Mouse (Mus musculus) lung, postnatal 36 days (tissue): ENCODE results near the gene Nop2.

Source experiments
- DNase-seq: peaks from one replicate; pipeline ENCODE4 v3.0.0; 2022; ENCODE audit warnings: mixed read lengths

The Nop2 gene

DNA sequence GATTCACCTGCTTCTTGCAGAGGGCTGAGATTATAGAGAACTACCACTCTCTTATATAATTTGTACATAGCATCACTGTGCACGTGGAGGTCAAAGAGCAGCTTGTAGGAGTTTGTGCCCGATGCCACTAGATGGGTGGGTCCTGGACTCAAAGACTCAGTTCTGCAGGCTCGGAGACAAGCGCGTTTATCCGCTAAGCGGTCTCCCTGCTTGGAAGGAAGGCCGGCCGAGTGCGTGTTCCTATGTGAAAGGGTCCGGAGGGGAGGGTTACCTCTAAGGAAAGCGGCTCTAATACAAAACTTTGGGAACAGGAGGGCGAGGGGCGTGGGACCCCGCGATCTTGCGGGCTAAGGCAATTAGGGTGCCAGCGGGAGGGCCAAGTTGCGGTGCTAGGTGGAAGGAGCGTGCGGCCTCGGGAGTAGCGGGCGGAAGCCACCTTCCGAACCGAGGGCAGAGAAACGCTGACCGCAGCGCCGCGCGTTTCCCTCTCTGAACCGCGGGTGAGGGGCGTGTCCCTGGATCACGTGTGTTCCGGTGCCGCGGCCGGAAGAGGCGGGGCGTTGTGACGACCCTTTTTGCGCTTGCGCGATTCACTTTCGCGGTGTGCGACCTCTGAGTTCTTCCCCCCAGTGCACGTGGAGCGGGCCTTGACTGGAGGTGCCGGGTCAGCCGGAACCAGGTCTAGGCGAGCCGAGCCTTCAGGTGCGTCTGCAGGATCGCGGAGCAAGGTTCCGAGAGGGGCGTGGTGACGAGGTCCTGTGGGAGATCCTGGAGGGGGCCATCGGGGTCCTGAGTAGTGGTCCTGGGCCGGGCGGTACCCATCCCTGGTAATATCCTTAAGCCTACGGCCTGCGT, at the start of gene Nop2:
Nop2 (plus strand) TSS at position 608 of the 855 bp plus-strand sequence.
- DNase-seq: peak; percentile 90

DNA sequence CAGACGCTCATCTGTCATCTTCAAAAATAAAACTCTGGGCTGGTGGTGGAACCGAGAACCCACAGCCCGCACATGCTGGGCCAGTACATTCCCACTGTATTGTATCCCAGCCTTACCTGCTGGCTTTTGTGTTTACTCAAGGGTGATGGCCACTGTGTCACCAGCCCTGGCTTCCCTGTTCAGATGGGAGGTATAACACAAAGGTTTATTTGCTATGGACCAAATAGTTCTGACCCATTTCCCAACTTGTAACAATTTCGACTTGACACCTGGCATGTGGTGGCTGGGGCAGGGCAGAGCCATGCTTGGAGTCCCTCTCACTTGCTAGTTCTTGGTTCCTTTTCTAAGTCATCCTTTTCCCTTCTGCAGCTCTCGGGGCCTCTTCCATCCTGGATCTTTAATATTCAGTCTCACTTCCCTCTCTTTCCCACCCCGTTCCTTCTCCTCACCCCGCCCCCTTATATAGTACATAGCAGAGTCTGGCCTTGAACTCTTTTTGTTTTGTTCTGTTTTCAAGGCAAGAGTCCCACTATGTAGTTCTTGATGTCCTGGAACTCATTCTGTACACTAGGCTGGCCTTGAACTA, 48.8 kb upstream of the Nop2 start:
- DNase-seq: no peak

DNA sequence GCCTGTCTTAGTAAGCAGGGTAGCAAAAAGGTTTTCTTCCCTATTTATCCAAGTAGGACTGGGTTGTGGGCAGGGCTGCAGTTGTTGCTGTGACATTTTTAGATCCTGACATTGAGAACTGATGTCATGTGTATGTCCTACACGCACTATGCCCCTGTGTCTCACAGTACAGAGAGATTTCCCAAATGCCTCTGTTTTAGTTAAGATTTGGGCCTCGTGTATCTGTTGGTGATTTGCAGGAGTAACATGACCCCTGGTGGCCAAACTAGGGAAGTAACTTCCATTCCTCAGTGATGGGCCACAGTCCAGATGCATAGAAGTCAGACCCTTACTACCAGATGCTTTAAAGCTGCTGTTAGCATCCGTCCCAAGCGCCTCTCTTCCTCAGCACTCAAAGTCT, 47.3 kb upstream of the Nop2 start:
- peak; percentile 83 for DNase-seq

DNA sequence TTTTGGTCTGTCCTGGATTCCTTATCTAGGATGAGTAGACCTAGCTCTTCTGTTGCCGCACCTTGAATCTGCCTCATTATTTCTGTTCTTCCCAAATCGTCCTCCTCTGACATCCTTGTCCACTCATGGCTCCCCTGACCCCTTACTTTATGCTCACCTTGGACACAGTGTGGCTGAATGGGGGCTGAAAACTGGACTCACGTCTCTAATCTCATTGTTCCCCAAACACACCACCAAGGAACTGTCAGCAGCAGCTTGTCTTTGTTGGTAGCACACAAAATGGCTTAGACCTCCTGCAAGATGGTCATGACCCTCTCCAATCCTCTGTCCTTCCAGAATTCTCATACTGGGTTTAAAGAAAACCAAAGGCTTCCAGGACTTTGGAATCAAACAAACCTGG, 43.8 kb upstream of the Nop2 start:
- no peak for DNase-seq

DNA sequence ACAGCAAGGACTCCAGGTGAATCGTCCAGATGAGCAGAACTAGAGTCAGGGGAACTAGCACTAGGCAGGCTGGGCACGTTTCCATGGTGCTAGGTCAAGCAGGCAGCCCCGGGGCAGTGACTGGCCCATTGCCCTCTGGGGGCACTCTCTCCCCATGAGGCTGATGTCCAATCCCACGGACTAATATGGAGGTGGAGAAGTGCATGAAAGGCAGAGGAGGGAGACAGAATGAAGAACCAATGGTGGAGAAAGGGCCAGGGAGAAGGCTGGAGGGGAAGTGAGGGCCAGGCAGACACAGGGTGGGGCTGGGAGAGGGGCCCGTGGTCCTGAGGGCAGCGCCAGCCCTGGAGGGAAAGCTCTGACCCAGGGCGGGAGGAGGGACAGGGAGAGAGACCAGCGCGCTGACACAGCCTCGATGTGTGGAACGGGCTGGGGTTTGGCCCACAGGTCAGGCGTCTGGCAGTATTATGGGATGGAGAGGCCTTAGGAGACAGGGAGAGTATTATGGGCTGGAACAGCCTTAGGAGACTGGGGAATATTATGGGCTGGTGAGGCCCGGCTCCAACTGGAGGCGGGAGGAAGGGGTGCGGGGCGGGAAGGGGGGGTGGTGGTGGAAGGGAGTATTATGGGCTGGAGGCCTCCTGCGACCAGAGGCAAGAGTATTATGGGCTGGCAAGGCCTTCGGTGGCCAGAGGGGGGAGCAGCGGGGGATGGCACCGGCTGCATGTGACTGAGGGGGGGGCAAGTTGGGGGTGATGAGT, 43.0 kb upstream of the Nop2 start:
- peak; percentile 88 for DNase-seq

DNA sequence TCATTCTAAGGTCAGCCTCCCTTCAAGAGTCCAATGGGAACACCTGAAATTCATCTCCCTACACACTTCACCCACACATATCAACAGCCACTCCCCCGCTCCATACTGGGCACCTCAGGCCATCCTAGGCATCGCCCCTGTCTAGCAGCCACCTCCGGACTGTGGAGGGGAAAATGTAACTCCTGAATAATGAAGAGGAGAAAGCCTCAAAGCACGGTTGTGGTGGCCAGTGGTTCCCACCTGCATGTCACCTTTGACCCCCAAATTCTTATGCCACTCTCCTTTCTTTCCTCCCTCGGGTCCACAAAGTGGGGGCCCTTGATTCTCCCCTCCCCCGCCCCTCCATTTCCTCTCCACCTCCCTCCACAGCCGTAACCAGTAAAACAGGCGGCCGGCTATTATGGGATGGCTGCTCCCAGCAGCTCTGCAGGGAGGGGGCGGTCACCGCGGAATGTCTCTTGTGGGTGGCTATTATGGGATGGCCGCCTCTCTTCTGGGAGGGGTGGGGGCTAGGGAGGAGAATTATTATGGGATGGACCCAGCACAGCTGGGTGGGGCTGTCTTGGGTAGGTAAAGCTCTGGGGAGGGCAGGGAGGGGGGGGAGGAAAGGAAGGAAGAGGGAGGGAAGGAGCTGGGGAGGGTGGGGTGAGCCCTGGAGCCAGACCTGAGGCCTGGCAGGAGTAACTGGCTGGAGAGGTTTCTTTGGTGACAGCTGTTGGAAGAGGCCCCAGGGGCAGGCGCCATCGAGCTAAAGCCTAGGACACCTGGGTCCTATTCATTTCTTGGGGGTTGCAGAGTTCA, 42.0 kb upstream of the Nop2 start:
- DNase-seq: peak; percentile 92

DNA sequence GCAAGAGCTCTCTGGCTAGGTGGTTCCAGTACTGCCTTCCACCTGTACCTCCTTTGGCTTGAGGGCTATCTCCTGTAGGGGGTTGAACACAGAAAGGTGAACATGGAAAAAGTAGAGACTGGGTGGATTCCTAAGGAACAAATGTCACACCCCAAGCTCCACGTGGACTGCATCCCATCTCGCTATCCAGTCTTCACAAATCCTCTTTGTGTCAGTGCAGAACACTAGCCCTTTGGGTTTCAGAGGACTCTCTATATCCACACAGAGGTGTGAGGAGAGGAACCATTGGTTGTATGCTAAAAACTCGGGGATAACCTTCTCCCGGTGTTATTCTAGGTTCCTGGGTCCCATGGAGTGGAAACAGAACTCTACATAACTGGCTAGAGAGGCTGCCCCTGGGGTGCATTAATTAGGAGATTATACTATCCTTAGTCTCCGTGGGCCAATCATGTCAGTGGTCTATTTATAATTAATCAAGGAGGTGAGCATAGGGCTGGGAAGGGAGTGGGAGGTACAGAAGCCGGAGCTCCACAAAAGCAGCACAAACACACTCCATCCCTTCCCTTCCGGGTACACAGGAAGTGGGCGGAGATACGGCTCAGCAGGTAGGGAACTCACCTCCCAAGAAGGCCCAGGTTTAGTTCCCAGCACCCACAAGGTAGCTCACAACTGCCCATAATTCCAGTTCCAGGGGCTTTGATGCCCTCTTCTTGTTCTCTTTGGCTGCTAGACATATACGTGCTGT, 41.2 kb upstream of the Nop2 start:
- no peak for DNase-seq

DNA sequence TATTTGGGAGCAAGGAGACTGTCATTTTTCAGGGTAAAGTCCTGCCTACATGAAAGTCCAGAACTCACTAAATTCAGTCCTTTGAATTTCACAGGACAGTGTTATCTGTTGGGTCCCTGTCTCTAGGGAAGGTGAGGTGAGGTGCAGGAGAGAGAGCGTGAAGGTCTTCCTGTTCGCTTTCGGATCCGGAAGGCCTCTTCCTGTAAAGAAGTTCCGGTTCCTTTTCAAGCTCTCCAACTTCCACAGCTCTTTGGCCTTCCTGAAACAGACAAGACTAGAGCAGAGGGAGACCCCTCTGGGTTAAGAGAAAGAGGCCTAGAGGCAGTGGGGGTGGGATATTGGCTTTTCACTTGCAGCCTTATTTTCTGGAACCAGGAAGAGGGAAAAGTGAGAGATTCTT, 39.3 kb upstream of the Nop2 start:
- no peak for DNase-seq

DNA sequence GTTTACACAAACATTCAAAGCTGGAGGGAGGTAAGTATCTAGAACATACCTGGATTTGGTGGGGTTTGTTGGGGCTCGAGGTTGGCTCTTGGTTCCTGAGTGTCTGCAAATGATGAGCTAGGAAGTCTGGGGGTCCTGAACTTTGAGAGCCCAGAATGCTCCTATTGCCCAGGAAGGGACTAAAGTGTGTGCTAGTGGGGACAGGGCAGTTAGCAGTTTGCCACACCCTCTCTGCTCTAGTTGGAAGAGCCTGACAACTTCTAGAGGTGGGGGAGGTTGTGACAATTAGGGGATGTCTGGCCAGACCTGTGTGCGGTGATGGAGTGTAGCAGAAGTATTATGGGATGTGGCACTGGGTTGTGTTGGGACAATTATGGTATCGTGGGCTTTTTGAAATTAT, 36.9 kb upstream of the Nop2 start:
- no peak for DNase-seq

DNA sequence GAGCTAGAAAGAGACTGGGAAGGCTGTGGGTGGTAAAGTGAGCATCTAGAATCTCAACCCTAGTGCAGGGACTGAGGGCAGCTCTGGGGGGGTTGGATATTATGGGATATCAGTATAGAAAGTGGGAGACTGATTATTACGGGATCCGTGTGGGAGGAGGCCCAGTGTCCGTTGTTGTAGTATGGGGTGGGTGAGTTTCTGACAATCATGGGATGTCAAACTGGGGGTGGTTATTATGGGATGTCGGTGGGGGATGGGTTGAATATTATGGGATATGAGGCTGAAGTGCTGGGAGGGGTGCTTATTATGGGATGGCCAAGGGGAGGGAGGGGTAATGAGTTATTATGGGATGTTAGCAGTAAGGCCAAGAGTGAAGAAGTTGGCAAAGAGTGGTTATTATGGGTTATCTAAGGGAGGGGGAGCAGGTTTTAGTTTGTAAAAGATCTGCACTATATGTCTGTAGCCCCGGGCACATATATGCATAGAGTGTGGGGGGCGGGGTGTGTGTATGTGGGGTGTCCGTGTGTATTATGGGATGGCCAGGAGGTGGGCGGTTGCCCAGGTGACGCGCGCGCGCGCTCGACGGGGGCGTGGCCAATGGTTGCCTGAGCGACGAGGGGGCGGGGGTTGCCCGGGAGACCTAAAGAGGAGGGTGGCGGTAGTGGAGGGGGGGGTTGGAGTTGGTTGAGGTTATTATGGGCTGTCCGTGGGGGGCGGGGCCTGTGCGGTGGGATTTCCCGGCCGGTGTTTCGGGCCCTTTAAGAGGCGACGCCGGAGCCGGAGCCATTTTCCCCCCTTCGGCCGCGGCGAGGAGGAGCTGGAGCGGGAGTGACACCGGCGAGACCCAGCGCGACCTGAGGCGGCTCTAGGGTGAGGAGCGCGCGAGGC, 36.1 kb upstream of the Nop2 start, which contains the start of gene Chd4:
Chd4 (plus strand) TSS at position 591 of the 888 bp plus-strand sequence.
- peak; percentile 98 for DNase-seq

DNA sequence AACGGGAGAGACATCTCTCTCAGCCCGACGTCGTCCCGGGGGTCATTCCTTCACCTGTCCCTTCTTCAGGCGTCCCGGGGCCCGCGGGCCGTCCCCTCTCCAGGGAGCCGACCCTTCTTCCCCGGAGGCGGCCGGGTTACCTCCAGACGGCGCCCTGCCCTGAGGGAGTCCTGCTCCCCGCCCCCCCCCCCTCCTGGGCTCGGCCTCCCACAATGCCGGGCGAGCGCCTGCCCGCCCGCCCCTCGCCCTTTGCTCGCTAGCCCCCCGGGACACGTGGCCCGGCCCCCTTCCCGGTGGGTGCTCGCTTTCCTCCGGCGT, 35.5 kb upstream of the Nop2 start:
- DNase-seq: no peak

DNA sequence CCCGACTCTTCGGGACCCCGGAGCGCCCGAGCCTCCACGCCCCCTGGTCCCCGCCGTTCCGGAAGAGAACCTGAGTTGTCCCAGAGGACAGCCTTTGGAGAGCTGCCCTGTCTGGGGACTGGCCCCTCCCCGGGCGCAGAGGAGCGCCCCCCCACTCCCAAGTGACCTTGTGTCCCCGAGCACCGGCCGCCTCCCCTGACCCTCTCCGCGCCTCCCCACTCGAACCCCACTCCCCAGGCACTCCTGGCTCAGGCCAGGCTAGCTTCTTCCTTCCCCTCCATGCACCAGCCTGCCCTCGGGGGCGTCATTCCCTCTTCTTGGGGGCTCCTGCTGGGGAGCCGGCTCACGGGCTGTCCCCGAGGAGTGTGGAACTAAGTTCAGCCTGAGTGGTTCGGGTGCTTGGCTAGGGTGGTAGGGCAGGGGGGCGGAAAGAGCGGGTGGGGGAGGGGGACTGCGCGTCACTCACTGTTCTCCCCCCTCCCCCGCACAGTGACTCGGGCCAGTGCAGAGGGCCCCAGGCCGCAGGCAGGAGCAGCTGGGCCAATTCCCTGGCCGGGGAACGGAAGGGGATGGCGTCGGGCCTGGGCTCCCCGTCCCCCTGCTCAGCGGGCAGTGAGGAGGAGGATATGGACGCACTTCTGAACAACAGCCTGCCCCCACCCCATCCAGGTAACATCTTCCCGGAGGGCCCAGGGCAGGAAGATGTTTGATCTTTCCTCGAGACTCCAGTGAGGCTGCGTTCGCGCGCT, 34.9 kb upstream of the Nop2 start:
- peak; percentile 66 for DNase-seq

DNA sequence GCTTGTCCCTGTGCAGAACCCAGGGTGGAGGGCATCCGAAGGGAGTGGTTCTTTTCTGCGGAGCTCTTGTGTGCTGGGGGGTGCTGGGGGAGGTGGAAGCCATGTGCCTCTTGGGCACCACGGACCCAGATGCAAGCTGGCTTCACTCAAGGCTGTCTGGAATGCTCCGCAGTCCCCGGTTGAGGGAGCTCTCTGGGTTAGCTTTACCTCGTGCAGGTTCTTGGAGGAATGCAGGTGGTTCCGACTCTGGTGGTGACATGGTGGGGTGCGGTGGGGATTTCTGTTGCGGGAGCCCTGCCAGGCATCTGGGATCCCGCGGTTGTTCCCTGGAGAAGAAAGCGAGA, 34.4 kb upstream of the Nop2 start:
- no peak for DNase-seq

DNA sequence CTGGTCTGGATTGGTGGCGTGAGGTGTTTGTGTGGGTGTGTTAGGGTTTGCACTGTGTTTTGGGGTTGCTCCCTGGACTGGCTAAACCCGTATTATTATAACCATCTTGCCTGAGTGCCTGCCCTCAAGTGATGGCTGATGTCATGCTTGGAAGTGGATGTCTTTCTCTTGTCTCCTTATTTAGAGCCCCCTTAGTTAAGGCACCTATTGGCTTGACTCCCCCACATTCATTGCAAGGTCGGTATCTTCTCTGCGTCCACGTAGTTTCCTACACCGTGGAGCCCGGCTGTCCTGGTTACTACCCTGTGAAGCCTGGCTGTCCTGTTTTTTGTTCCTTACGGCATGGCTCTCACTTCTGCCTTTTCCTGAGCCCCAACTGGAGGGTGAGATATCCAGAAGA, 33.8 kb upstream of the Nop2 start:
- no peak for DNase-seq

DNA sequence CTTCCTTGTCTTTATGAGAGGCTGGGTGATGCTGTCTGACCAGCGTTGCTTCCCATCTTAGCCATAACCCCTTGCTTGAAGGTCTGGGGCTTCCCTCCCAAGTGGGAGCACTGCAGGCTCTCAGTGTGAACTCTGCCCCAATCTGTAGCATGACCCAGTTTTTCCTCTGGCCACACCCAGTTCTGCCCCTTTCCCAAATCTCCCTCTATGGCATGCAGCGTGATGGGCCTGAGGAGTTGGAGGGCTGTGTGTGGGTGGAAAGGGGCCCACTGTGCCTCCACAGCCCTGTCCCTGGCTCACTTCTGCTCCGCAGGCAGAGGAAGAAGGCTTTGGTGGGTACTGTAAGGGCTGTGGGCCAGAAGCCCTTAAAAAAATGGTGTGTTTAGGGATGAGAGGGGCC, 33.2 kb upstream of the Nop2 start:
- no peak for DNase-seq

DNA sequence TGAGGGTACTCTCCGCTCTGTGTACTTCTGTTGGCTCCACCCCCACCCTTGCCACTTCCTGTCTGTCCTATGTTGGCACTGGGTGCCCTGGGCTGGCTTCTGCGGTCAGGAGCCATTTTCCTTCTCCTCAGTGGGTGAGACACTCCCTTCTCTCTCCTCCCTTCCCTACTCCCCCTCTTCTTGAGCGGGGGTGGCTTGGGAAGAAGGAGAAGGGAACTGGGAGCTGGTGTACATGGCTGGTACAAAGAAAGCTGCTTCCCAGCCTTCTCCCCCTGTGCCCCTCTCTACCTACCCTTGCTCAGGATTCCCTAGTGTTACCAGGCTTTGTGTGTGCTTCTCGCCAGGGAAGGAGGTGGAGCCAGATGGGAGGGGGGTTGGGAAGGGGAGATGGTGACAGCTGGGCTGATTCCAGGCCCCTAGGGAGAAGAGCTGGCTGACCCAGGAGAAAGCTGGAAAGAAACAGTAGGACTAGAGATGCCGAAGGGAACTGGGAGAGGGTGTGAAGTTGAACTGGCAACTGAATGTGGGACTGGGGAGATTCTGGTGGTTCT, 32.2 kb upstream of the Nop2 start:
- peak; percentile 85 for DNase-seq

DNA sequence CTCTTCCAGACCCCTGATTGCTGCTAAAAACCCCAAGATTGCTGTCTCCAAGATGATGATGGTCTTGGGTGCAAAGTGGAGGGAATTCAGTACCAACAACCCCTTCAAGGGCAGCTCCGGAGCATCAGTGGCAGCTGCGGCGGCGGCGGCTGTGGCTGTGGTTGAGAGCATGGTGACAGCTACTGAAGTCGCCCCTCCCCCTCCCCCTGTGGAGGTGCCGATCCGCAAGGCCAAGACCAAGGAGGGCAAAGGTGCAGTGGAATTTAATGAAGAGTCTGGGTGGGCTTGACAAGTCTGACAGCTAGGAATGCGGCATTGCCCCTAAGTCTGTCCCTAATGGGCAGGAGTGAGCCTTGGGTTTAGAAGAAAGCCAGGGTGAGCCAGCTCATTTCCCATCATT, 30.3 kb upstream of the Nop2 start:
- no peak for DNase-seq

DNA sequence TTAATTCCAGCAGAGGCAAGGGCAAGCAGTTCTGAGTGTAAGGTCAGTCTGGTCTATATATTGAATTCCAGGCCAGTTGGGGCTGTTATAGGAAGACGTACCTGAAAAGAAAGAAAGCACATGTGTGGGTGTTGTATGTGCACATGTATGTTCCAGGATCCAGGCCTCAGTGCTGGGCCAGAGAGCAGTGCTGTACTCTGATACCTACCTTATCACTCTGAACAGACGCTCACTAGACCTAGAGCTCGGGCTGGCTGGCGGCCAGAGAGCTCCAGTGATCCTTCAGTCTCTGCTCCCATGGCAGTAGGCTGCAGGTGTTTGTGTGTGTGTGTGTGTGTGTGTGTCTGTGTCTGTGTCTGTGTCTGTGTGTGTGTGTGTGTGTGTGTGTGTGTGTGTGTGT, 27.5 kb upstream of the Nop2 start:
- DNase-seq: no peak

DNA sequence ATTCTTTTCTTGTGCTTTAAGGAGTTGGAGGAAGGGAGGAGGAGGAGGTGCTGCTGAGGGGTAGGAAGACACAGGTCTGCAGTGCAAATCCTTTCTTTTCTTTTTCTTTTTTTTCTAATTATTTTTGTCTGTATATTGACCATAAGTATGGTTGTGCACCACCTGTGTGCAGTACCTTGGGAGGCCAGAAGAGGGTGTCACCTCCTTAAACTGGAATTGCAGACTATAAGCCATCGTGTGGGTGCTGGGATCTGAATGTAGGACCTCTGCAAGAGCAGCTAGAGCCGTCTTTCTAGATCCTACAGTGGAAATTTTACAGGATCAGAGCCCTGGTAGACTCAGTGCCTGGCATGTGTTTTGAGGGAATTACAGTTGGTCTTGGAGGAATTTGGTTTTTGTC, 24.0 kb upstream of the Nop2 start:
- DNase-seq: no peak

DNA sequence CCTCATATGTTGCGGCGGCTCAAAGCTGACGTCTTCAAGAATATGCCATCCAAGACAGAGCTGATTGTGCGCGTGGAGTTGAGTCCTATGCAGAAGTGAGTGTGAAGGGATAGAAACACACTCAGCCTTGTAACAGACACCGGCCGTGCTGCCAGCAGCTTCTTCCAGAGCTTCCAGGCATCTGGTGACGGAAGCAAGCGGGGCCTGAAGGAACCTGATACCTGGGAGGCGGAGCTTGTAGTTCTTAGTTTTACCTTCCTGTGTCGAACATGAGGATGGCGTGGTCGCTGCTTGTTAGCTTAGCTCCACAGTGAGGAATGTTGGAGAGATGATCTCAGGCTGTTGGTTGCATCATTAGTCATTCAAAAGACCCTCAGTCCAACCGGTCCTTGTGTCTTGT, 22.3 kb upstream of the Nop2 start:
- no peak for DNase-seq
